Mouse (Mus musculus) kidney, adult 10 weeks (tissue): Measurements from ENCODE around the gene Gm21976. TPM values are rescaled to one million over a fixed set of nuclear protein-coding genes. Genes with fewer than 3 reads are reported as not detected.

ENCODE experiments used
- polyA plus RNA-seq: library from polyadenylated mRNA; stranded (reverse); fragments of 350-450 nt; fragmentation: Illumina TruSeq; extraction: RNeasy Lipid Tissue Mini Kit (QIAGEN cat#74804); gene quantifications from one replicate; pipeline ENCODE4 v1.2.3, GENCODE M21; 2014; ENCODE audit warnings: low read depth, low replicate concordance

The Gm21976 gene
- polyA plus RNA-seq: not detected

DNA sequence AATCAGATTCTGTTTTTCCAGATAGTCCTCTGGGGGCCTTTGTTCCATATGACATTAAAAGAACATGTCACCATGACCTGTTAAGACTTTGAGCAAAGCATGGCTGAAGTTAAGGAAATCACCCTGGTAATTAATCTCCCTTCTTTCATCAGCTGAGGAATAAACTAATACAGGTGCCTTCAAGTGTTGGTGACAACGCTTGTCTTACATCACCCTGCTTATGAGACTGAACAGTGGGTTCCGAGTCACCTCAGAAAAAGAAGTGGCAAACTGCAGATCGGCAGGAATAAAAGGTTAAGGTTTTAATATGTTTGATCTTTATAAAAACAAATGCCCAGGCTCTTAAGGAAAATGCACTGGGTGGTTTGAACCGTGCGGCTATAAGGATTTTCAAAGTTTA is at the start of gene Gm21976:
Gm21976 (plus strand) TSS at position 202 of the 400 bp plus-strand sequence.

DNA sequence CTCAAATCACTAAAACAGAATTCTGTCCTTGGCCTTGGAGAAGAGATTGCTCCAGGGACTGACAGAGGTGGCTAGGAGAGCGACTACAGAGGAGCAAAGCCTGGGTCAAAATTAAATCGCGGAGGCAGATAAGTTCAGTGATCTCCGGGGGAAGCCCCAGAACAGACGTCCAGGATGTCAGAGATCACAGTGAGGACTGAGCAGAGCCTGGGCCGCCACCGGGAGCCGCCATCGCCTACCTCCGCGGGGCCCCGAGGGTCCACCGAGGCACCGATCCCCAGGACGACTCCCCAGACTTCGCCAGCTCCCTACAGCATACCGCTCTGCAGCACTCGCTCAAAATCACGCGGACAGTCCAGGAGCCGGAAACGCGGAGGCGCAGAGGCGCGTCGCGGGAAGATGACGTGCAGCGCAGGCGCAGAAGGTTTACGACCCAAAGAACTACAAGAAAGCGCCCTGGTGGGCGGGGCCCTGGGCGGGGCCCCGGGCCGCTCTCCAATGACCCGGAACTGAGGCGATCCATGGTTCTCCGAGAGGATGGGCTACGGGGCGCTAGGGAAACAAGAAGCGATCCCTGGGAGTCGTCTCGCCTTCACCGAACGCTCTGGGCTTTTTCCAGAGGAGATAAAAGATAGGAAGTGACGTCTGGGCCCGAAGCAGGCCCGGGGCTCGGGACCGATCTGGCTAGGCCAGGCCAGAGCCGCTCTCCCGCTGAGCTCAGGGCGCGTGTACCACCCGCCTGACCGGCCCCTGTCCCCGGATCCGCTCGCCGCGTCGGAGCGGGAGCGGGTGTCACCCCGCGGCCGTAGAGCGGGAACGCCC is 16.8 kb upstream of the Gm21976 start, which contains the start of the genes Utp15 and Ankra2:
Utp15 (minus strand) TSS at position 406 of the 822 bp plus-strand sequence.
Ankra2 (plus strand) TSS at position 439 of the 822 bp plus-strand sequence.

DNA sequence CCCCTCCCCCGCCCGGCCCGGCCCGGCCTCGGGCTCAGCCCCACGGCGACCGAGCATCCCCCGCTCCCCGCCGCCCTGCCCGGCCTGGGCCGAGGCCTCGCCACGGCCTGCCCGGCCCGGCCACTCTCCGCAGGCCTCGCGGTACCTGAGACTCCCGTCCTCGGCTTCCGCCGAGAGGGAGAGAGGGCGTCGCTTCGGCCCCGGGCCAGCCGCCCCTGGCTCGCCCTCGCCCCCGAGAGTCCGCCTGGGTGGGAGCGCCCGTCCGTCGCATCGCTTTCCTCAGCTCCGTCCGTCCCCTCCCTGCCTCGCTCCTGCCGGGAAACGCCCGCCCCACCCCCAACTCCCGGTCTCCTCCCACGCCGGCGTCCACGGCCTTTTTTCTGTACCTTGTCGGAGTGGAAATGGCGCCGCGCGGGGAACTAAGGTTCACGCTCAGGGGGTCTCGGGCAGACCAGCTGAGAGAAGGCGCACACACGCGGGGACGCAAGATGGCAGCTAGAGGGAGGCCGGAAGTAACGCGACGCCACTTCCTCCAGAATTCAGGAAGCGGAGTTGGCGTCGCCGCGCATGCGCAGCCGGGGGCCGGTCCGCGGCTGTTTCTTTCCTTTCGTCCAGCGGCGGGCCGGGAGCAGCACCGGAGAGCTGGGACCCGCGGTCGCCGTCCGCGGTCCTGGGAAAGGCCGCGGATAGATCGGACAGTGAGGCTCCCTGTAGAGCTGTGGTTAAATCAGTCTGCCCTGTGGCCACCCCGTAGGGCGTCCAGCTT is 37.0 kb downstream of the Gm21976 start, which contains the start of gene Btf3:
Btf3 (minus strand) TSS at position 527 of the 766 bp plus-strand sequence.

DNA sequence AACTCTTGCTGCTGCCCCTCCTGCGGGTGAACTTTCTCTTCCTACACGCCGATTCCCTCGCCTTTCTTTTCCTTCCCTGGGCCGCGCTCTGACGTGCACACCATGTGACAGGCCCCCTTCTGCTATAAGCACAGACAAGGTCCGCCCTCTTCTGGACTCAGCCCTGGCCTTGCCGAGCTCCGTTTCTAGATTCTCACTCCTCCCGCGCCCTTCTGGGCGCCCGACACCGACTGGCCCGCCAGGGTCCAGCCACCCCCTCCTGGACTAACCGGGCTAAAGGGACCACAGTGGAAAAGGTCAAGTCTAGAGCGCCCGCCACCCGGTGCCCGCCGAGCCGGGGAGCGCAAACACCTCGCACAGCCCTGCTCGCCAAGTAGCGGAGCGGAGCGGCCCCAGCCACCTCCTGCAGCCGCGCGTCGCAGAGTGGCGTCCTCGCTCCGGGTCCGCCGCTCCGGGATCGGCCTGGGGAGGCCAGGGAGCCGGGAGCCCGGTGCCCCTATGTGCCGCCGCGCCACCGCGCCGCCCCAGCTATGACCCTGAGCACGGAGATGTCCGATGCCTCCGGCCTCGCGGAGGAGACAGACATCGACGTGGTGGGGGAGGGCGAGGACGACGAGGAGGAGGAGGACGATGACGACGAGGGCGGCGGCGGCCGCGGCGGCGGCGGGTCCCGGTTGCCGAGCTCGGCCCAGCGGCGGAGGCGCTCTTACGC is 74.6 kb downstream of the Gm21976 start, which contains the start of gene Foxd1:
Foxd1 (plus strand) TSS at position 153 of the 712 bp plus-strand sequence.

Other genes starting within 250 kb of the Gm21976 start
- gene Arhgef28, start 73.4 kb upstream of the Gm21976 start, polyA plus RNA-seq: 18.0 TPM
- 11.3 TPM for gene Utp15, start 16.8 kb upstream of the Gm21976 start, polyA plus RNA-seq
- 22.7 TPM for gene Ankra2, start 16.8 kb upstream of the Gm21976 start, polyA plus RNA-seq
- gene Btf3, start 37.1 kb downstream of the Gm21976 start, polyA plus RNA-seq: 615 TPM
- gene Foxd1, start 74.4 kb downstream of the Gm21976 start, polyA plus RNA-seq: 0.97 TPM
- gene Gm10320, start 212.1 kb downstream of the Gm21976 start, polyA plus RNA-seq: 1.9 TPM